Mouse (Mus musculus) limb, embryonic 14.5 days (tissue): ENCODE measurements around the gene Rnf34. TPM values are rescaled to one million over a fixed set of nuclear protein-coding genes. Genes with fewer than 3 reads are reported as not detected.

Source experiments
- ATAC-seq: fragments of 200-750 bp; cut with Nextera tagmentation; 2 replicates; pipeline ENCODE4 v1.8.0; 2017; ENCODE audit warnings: low read depth, moderate number of reproducible peaks, moderate TSS enrichment; ENCODE audit not compliant: low FRiP score
- DNase-seq: peaks from one replicate; pipeline ENCODE4 v3.0.0-alpha.2; 2015; ENCODE audit warnings: low spot score
- H3K27ac ChIP-seq: fragments of 300-500 bp; sonication (generic); replicated peaks from 2 replicates; pipeline ENCODE4 v1.5.1; 2014; ENCODE audit warnings: low read depth, mild to moderate bottlenecking, low read length, moderate library complexity, mixed read lengths
- H3K27me3 ChIP-seq: fragments of 300-500 bp; sonication (generic); 2 replicates; pipeline ENCODE4 v1.6.1; 2014; ENCODE audit warnings: low read length, mixed read lengths; ENCODE audit not compliant: control insufficient read depth, insufficient read depth
- H3K36me3 ChIP-seq: fragments of 300-500 bp; sonication (generic); 2 replicates; pipeline ENCODE4 v1.6.1; 2014; ENCODE audit warnings: mild to moderate bottlenecking, low read length, moderate library complexity, mixed read lengths; ENCODE audit not compliant: control insufficient read depth, insufficient read depth
- H3K4me1 ChIP-seq: fragments of 300-500 bp; sonication (generic); 2 replicates; pipeline ENCODE4 v1.6.1; 2014; ENCODE audit warnings: antibody characterized with exemption, low read length, mixed read lengths; ENCODE audit not compliant: control insufficient read depth, insufficient read depth
- H3K4me2 ChIP-seq: fragments of 300-500 bp; sonication (generic); replicated peaks from 2 replicates; pipeline ENCODE4 v1.6.1; 2014; ENCODE audit warnings: low read depth, mild to moderate bottlenecking, low read length, moderate library complexity; ENCODE audit not compliant: severe bottlenecking
- H3K4me3 ChIP-seq: fragments of 300-500 bp; sonication (generic); replicated peaks from 2 replicates; pipeline ENCODE4 v1.5.1; 2014; ENCODE audit warnings: low read length
- H3K9ac ChIP-seq: fragments of 300-500 bp; sonication (generic); 2 replicates; pipeline ENCODE4 v1.6.1; 2014; ENCODE audit warnings: mild to moderate bottlenecking, low read depth, low read length, moderate library complexity; ENCODE audit not compliant: severe bottlenecking
- H3K9me3 ChIP-seq: fragments of 300-500 bp; sonication (generic); 2 replicates; pipeline ENCODE4 v1.6.1; 2016; ENCODE audit warnings: low read length; ENCODE audit not compliant: control insufficient read depth
- POLR2A ChIP-seq: fragments of 200-500 bp; IDR thresholded peaks from 2 replicates; pipeline ENCODE4 v1.8.0; 2012; ENCODE audit warnings: inconsistent platforms, mild to moderate bottlenecking, moderate library complexity, borderline replicate concordance; ENCODE audit not compliant: insufficient read depth, insufficient read length; ENCODE audit errors: extremely low read depth
- WGBS: fragments of 180-500 bp; shearing (Covaris S2); extraction: QIAGEN DNeasy Blood & Tissue Kit; methylation state at CpG from one replicate; pipeline ENCODE4 v1.1.7; 2014; 5-methylcytosine and 5-hydroxymethylcytosine counted together
- polyA plus RNA-seq, 2 experiments: library from polyadenylated mRNA; depleted of rRNA in 1 of 2; stranded (reverse) in 1 of 2; unstranded in 1 of 2; fragments of >200 nt; fragmentation: Nextera tagmentation in 1 of 2; extraction: Ambion mirVana in 1 of 2; gene quantifications; 2 replicates each; pipeline versions ENCODE4 v1.2.1 to v1.2.3; 2012 to 2014

Rnf34 gene
- polyA plus RNA-seq, 2 experiments: 23.5 to 33.7 TPM

DNA sequence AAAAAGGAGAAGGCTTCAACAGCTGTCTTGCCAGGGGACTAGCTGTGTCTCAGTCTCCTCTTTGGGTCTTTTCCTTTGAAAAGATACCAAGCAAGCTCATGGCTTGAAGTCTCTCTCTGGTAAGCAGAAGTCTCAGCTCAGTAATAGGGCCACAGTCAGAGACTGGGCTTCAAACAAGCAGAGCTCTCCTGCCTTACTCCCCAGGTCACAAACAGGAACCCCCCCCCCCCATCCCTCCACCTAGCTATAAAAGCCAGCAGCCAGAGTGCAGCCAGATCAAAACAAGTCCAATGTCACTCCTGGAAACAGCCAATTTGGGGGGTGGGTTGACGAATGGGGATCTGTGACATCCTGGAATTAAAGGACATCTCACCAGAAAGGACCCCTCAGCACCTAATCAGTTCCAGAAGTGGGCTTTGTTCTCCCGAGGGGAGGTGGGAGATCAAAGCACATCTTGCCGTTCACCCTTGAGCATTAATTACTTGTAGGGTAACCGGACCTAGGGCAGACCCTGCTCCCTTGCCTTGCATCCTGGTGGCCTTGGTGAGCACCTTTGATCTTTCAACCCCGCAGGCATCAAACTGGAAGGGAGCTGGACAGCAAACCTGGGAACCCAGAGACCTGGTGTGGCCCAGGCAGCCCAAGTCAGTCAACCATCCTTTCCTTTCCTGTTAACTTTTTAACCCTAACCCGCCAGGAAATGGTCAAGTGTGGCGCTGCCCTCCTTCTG lies 68.3 kb downstream of the Rnf34 start:
- Histone ChIP-seq H3K36me3 (no peaks in the 10 kb centered on the region; the same call in 1 of the 2 replicates), H3K27me3 (no peaks in the 10 kb centered on the region), H3K27ac (no peak overlapping the region), H3K4me1 (no peaks in the 10 kb centered on the region), H3K9me3 (no peaks in the 10 kb centered on the region), H3K4me2 (no peak overlapping the region), H3K9ac (no peak overlapping the region), H3K4me3 (no peak overlapping the region)
- DNase-seq: no peak
- WGBS: 13% methylated on average over 7 of the region's 7 CpGs
- TF ChIP-seq POLR2A: no peak
- ATAC-seq: no peak

DNA sequence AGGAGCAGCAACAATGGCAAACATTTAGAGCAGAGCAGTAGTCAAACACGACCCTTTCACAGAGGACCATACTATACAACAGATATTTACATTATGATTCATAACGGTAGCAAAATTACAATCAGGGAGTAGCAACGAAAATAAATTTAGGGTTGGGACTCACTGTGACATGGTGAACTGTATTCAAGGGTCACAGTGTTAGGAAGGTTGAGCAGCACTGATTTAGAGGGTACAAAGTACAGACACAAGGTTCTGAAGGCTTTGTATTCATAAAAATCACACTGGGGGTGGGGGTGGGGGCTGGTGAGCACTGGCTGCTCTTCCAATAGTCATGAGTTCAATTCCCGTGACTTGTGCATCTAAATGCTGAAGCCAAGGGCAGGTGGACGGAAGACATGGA lies 70.7 kb downstream of the Rnf34 start:
- Histone ChIP-seq H3K4me2 (no peak overlapping the region), H3K9ac (no peak overlapping the region), H3K27me3 (no peaks in the 10 kb centered on the region), H3K4me3 (no peak overlapping the region), H3K4me1 (no peaks in the 10 kb centered on the region), H3K9me3 (no peaks in the 10 kb centered on the region), H3K36me3 (no peaks in the 10 kb centered on the region; the same call in 1 of the 2 replicates), H3K27ac (no peak overlapping the region)
- no peak for DNase-seq
- ATAC-seq: no peak
- 92% methylated on average over 5 of the region's 5 CpGs for WGBS
- TF ChIP-seq POLR2A: no peak

Other genes starting within 250 kb of the Rnf34 start
- 14.9 and 17.2 TPM in 2 replicates for gene Ift81, start 235.5 kb upstream of the Rnf34 start, polyA plus RNA-seq (2012; rRNA removed)
- 32.7 and 41.0 TPM in 2 replicates for gene Ift81, start 235.5 kb upstream of the Rnf34 start, polyA plus RNA-seq (2014; fragmentation: Nextera tagmentation; extraction: Ambion mirVana)
- 2.9 and 3.6 TPM in 2 replicates for gene P2rx7, start 206.1 kb upstream of the Rnf34 start, polyA plus RNA-seq (2012; rRNA removed)
- 1.6 and 1.7 TPM in 2 replicates for gene P2rx7, start 206.1 kb upstream of the Rnf34 start, polyA plus RNA-seq (2014; fragmentation: Nextera tagmentation; extraction: Ambion mirVana)
- 18.2 and 19.9 TPM in 2 replicates for gene P2rx4, start 142.5 kb upstream of the Rnf34 start, polyA plus RNA-seq (2012; rRNA removed)
- gene P2rx4, start 142.5 kb upstream of the Rnf34 start, polyA plus RNA-seq (2014; fragmentation: Nextera tagmentation; extraction: Ambion mirVana): 21.0 and 22.4 TPM in 2 replicates
- gene Camkk2, start 70.6 kb upstream of the Rnf34 start, polyA plus RNA-seq (2012; rRNA removed): 34.7 and 35.0 TPM in 2 replicates
- 39.1 and 39.3 TPM in 2 replicates for gene Camkk2, start 70.6 kb upstream of the Rnf34 start, polyA plus RNA-seq (2014; fragmentation: Nextera tagmentation; extraction: Ambion mirVana)
- 686 and 736 TPM in 2 replicates for gene Anapc5, start 28.7 kb upstream of the Rnf34 start, polyA plus RNA-seq (2012; rRNA removed)
- gene Anapc5, start 28.7 kb upstream of the Rnf34 start, polyA plus RNA-seq (2014; fragmentation: Nextera tagmentation; extraction: Ambion mirVana): 427 and 463 TPM in 2 replicates
- gene Kdm2b, start 139.8 kb downstream of the Rnf34 start, polyA plus RNA-seq (2012; rRNA removed): 40.9 and 45.8 TPM in 2 replicates
- gene Kdm2b, start 139.8 kb downstream of the Rnf34 start, polyA plus RNA-seq (2014; fragmentation: Nextera tagmentation; extraction: Ambion mirVana): 37.0 and 41.7 TPM in 2 replicates
- gene Orai1, start 165.0 kb downstream of the Rnf34 start, polyA plus RNA-seq (2012; rRNA removed): 25.0 and 35.0 TPM in 2 replicates
- gene Orai1, start 165.0 kb downstream of the Rnf34 start, polyA plus RNA-seq (2014; fragmentation: Nextera tagmentation; extraction: Ambion mirVana): 20.7 and 20.9 TPM in 2 replicates
- gene Morn3, start 197.0 kb downstream of the Rnf34 start, polyA plus RNA-seq (2012; rRNA removed): not detected in 2 replicates
- not detected in 2 replicates for gene Morn3, start 197.0 kb downstream of the Rnf34 start, polyA plus RNA-seq (2014; fragmentation: Nextera tagmentation; extraction: Ambion mirVana)
- 21.0 and 21.8 TPM in 2 replicates for gene Tmem120b, start 218.4 kb downstream of the Rnf34 start, polyA plus RNA-seq (2012; rRNA removed)
- 13.8 and 14.8 TPM in 2 replicates for gene Tmem120b, start 218.4 kb downstream of the Rnf34 start, polyA plus RNA-seq (2014; fragmentation: Nextera tagmentation; extraction: Ambion mirVana)